Mouse (Mus musculus) embryo, embryonic 10 days (tissue): ENCODE measurements at regions not wholly inside any gene's neighbourhood (a gene's known extent, or its start where the extent isn't known, plus 50 kb on each side); places are given as distances from the start of the nearest gene placed in this dataset.
"Not testable (repeated sequence)": the region's sequence is repeated elsewhere in the genome, so short reads cannot be mapped to it uniquely, and the experiment has no call there.

ENCODE experiments used
- DNase-seq: peaks from one replicate; pipeline ENCODE4 v3.0.0-alpha.2; 2015; ENCODE audit warnings: low spot score

DNA sequence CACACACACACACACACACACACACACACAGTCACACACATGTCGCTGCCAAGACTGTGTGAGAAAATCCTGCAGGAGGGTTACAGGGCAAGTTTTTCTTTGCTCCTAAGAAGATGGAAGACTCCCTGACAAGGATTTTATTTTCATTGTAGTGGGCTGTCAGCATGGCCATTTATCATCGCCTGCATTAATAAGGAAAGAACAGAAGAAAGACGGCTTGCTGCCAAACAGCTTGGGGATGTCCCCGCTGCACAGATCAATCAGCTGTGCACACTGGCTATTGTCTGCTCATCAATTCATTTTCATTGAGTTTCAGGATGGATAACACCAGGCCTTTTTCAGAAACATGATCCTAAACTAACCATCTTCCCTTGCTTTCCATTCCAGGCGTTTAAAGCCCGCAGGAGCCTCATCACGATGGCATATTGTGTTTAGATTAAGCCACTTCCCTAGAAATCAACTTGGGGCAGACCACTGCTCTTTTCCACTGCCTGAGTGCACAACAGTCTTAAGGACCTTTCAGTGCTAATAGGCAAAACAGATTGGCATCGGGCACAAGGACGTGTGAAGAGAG is 213.1 kb upstream of the Crbn start:
- DNase-seq = peak; percentile 78

GRCm38 (mm10) chr6:107019126-107019525 is 219.2 kb upstream of the Crbn start:
- DNase-seq = no peak

DNA sequence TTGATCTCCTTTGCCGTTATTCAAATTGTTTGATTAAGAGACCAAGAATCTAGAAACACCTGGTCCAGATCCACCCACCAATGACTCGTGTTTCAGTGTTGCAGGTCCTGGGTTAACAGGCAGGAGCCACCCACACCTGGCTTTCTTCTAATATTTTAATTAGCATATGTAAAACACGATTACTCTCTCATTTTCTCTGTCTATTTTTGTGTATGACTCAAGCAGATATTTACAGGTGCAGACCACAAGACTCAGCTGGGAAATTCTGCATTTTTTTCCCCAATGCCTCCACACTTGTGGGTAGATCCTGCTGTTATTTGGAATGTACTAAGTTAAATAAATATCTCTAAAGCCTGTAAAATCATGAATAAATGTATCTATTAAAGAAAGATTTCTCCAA is 245.3 kb upstream of the Crbn start:
- no peak for DNase-seq

- no peak for DNase-seq
Measured at GRCm38 (mm10) chr6:107051604-107052003, 251.7 kb upstream of the Crbn start.

- no peak for DNase-seq
Measured at GRCm38 (mm10) chr6:107052180-107052579, 252.3 kb upstream of the Crbn start.

DNA sequence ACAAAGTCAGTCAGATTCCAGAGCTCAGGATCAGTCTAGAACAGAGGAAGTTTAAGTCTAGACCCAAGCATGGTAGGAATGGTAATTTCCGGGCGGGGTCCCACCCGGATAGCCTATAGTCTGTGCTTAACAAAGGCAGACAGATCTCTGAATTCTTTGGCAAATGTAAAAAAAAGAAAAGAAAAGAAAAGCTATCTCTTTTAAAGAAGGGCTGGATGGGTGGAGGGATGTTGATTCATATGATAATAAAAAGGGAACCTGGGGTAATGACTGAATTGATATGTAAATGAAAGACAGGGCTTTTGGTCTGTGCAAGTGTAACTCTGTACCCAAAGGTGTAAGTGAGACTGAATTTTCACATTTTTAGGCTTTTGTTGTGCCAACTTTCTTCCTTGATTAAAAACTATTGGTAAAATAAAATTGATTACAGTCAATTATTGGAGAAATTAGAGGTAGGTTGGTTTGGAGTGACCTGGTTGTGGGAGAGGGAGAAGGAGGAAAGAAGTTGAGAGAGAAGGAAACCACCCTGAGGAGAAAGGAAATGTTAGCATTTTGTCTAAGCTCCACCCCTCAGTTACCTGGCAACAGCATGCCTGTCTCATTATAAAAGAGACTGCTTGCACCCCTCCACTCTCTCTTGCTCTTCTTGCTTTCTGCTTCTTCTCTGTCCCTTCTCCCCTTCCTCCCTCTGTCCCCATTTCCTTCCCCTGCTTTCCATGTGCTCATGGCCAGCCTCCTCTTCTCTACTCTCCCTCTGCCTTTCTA is 259.3 kb upstream of the Crbn start:
- DNase-seq = no peak

DNA sequence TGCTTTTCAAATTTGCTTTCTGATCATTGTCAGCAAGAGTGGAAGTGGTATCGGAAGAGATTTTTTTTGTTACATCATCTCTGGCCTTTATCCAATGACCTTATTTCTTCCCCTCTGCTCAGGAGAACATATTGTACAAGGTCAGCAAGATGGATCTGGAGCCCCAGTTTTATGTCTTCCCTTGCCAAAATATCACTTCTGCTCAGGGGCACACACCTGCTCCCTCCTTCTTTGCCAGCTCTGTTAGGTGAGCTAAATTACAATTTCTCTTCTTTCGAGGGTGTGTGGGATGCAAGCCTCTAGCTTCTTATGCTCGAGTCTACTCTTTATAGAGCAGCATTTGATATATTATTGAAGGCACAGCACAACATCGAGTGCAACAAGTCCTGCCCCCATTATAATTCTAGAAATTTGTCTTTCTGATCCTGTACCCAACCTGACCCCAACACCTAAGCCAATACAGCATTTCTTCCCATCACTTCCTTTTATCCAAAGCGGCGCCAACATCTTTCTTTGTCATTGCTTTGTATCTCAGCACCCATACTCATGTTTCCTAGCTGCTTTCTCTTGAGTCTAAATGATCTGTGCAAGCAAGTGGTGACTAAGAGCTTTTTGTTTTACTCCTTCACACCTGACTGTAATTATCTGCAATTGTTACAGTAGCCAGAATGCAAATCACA is 263.1 kb upstream of the Crbn start:
- no peak for DNase-seq

DNA sequence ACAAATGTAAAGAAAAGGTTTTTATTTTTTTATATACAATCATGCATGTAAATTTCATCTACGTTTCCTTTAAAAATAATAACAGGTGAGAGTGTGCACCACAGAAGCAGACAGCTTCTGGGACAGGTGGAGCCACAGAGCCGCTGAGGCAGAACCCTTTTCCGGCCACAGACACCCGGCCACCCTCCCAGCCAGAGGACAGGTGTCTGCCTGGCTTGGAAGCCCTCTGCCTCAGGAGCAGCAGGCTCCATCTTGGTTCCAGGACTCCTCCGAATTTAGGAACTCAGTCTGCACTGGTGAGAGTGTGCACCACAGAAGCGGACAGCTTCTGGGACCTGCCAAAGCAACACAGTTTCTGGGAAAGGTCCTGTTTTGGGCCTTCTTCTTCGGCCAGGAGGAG is 270.6 kb upstream of the Crbn start:
- no peak for DNase-seq

- no peak for DNase-seq
Measured at GRCm38 (mm10) chr6:107092600-107092999, 292.7 kb upstream of the Crbn start.

DNA sequence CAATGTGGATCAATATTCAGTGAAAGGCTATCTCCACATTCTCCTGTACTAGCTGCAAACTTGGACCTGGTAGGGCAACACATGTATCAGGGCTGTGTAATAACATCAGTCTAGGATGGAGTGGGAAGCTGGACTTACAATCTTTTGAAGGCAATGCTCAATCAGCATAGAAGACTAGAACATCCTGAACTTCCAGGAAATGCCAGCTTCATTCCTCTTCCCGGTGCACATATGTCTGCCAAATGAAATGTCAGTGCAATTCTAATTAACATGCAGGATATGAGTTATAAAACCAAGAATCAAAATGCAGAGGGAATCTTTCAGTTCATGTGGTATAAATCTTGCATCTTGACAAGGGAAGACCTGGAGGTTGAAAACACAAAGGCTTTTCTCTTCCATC is 328.8 kb upstream of the Crbn start:
- DNase-seq = no peak

GRCm38 (mm10) chr6:107167736-107168491 is 361.7 kb upstream of the Lrrn1 start:
- DNase-seq = no peak

DNA sequence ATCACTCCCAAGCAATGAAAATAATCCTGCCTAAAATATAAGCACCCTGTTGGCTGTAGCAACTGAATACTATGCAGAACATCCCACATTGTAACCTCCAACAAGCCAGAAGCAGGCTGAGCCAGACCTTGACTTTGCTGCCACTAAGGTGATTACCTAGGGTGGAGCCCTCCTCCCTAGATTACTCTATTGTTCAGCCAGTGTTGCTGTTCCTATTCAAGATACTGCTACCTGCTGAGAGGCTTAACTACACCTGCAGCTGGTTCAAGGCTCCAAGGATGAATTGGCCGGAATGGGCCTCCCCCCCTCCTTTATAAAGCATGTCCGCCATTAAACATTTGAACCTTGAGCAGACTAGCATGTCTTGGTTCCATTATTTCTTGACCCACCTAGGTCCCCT is 311.3 kb upstream of the Lrrn1 start:
- no peak for DNase-seq

- no peak for DNase-seq
Measured at GRCm38 (mm10) chr6:107218721-107219120, 310.8 kb upstream of the Lrrn1 start.

DNA sequence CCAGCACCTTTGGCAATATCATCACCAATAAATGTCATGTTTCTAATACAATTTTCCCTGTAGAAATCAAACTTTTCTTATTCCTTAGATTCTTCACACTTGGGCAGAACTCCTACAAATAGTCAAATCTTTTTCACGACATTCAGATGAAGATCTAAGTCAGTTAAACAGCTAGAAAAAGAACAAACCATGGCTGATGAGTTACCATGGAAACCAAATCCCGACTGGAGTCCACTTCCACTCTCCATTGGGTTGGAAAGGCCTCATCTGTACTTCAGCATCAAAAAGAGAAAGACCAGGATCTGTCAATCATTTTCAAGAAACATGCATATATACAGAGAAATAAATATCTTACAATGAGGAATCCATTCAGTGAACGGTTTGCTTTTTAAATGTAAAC is 307.0 kb upstream of the Lrrn1 start:
- DNase-seq = no peak

GRCm38 (mm10) chr6:107229843-107230242 is 299.7 kb upstream of the Lrrn1 start:
- DNase-seq = not testable (repeated sequence)

DNA sequence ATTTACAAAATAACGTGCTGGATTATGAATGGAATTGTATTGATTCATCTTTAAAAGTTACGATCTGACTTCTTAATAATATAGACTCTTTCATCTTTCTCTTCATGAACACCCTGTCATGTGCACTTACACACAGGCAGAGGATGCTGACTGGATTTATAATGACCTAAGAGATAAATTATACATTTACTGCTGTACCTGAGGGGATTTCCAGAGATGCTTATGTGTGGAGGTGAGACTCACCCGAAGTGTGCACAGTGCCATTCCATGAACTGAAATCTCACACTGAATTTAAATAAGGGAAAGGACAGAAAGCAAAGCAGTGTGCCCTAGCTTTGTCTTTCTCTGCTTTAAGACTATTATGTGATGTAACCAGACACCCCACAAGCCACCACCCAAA is 291.9 kb upstream of the Lrrn1 start:
- DNase-seq = no peak

GRCm38 (mm10) chr6:107243981-107244380 is 285.6 kb upstream of the Lrrn1 start:
- no peak for DNase-seq

DNA sequence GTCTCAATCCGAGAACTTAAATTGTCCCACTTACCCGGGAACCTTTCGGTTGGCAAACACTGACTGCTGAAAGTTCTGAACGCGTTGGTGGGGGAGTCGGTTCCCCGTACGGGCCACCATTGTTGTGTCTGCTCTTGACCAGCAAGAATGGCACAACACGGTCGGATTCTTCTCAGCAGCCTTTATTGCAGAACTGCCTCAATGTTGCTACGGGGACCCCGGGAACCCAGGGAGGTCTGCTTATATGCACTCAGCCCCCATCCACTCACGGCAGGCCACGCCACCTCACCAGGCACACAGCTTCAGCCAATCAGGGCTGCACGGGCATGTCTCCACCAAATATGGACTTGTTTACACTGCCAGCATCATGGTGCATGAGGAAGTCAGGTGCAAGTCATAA is 249.2 kb upstream of the Lrrn1 start:
- no peak for DNase-seq

- DNase-seq = no peak
Measured at GRCm38 (mm10) chr6:107290850-107291249, 238.7 kb upstream of the Lrrn1 start.

GRCm38 (mm10) chr6:107303676-107304369 is 225.7 kb upstream of the Lrrn1 start:
- DNase-seq = peak; percentile 11

- no peak for DNase-seq
Measured at GRCm38 (mm10) chr6:107319565-107319964, 210.0 kb upstream of the Lrrn1 start.

DNA sequence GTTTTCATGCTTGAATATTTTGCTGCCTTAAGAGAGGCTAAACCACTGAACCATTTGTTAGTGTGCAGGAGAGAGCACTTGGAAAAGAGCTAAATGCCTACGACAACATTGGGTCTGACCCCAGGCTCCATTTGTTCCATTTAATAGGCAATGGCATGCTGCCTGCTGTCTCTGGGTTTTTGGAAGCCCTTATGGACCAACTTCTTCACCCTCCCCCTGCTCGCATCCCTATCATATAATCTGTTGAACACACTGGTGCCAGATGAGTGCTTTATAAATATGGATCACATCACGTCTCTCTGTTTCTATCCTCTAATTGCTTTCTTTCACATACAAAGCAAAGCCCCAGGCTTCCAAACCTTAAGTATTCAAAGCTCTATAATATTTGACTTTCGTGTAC is 179.1 kb upstream of the Lrrn1 start:
- DNase-seq = no peak
